Mouse (Mus musculus): ENCODE results near the gene Adnp.

Adnp gene

DNA sequence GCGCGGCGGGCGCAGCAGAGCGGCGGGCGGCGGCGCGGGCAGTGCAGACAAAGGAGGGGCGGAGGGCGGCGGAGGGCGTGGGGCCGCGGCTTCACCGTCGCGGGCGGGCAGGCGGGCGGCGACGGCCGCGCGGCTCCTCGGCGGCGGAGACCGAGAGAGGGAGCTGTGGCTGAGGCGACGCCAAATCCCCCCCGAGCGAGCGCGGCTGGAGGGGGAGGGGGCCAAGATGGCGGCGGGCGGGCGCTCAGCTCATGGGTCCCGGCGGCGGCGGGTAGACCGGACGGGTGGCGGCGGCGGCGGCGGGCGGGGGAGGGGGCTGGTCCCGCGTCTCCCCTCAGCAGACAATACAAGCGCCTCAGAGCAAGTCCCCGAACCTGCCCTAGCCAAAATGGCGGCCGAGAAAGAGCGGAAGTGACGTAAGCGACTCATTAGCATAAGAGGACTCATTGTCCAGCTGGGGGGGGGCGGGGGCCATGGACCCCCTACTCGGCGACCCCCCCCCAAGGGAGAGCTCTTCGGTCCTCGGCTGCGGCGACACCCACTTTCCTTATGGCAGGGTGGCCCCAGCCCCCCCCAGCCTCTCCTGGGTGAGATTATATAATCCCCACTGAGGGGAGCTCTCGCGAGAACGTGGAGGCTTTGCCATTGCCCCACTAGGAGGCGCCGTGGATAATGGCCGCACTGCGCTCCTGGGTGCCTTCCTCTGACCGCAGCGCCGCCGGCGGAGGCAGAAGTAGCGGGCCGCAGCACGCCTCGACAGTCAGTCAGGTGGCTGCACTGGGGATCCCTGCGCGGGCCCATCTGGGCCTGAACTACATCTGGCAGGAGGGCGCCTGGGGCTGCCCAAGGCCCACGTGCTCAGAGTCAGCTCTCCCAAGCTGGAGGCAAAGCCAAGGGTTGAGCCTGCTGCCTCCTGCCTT is at the start of gene Adnp:
TSS of gene Adnp (minus strand) at position 388 of the 920 bp plus-strand sequence.
- DNase-seq = peak; percentile 96 to 97

- no peak for DNase-seq
Observed at GRCm38 (mm10) chr2:168256506-168256905, 49.6 kb upstream of the Adnp start.

GRCm38 (mm10) chr2:168253822-168254221 is 46.9 kb upstream of the Adnp start:
- peak; percentile 68 to 69 for DNase-seq

- peak; percentile 73 to 81 for DNase-seq
Observed at GRCm38 (mm10) chr2:168252639-168253292, 45.9 kb upstream of the Adnp start.

GRCm38 (mm10) chr2:168250270-168250669 is 43.4 kb upstream of the Adnp start:
- peak; percentile 95 to 99 for DNase-seq

GRCm38 (mm10) chr2:168248856-168249245 is 41.9 kb upstream of the Adnp start:
- DNase-seq = peak; percentile 74 to 75

GRCm38 (mm10) chr2:168248167-168248855 is 41.4 kb upstream of the Adnp start:
- peak; percentile 72 to 85 for DNase-seq

GRCm38 (mm10) chr2:168245571-168245970 is 38.7 kb upstream of the Adnp start:
- DNase-seq = no peak

DNA sequence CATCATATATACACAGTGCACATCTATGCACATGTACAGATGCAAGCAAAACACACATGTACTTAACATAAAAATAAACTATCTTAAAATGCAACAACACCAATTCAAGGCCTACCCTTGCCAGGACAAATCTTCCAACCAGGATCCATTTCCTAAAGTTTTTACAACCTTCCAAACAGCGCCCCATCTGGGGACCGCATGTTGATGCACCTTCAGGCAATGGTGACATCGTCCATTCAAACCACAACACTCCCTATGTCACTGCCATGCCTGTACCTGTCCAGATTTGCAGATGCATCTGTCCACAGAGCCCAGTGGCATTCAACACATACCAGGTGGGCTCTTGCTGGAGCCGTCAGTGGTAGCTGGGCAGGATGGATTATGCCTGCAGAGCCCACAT is 36.4 kb upstream of the Adnp start:
- no peak for DNase-seq

- no peak for DNase-seq
Observed at GRCm38 (mm10) chr2:168242841-168243240, 35.9 kb upstream of the Adnp start.

DNA sequence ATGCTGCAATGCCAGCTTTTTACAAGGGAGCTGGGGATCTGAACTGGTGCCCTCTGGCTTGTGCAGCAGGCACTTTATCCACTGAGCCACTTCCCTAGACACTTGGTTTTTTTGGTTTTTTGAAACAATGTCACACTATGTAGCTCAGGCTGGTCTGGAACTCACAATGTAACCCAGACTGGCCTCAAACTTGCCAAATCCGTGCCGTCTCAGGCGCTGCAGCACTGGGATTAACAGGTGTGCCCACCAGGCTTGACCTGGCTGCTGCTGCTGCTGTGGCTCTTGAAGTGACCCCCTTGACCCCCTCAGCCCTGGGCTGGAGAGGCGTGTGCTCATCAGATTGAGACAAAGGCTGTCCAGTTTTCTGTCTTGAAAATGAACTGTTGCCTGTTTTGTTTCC is 31.4 kb upstream of the Adnp start:
- no peak for DNase-seq

DNA sequence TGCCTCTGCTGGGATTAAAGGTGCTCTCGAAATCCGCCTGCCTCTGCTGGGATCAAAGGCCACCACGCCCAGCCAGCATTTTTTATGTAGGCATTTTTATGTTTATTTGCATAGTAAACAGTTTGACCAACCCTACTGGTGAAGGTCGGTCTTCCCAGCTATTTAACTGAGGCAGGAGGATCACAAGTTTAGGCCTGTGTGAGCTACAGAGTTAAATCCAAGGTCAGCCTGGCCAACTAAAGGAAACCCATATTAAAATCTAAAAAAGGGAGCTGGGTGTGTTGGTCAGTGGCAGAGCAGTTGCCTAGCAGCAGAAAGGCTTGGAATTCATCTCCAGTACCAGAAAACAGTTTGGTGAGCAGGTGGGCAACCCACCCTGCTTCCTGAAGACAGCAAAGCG is 26.4 kb upstream of the Adnp start:
- no peak for DNase-seq

DNA sequence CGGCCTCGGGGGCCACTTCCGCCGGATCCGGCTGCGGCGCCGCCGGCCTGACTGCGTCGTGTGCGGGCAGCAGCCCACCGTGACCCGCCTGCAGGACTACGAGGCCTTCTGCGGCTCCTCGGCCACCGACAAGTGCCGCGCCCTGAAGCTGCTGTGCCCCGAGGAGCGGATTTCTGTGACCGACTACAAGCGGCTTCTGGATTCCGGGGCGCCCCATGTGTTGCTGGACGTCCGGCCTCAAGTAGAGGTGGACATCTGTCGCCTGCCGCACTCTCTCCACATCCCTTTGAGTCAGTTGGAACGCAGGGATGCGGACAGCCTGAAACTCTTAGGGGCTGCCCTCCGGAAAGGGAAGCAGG is 24.5 kb upstream of the Adnp start:
- no peak for DNase-seq

- DNase-seq = peak; percentile 52 to 69
Observed at GRCm38 (mm10) chr2:168230773-168231470, 24.0 kb upstream of the Adnp start.

GRCm38 (mm10) chr2:168230026-168230728 is 23.3 kb upstream of the Adnp start, which contains the start of the genes Gm20716, Dpm1 and Mocs3:
TSS of gene Gm20716 (minus strand) at chr2:168230364.
TSS of gene Dpm1 (minus strand) at chr2:168230591.
TSS of gene Mocs3 (plus strand) at chr2:168230622.
- DNase-seq = peak; percentile 87 to 91

DNA sequence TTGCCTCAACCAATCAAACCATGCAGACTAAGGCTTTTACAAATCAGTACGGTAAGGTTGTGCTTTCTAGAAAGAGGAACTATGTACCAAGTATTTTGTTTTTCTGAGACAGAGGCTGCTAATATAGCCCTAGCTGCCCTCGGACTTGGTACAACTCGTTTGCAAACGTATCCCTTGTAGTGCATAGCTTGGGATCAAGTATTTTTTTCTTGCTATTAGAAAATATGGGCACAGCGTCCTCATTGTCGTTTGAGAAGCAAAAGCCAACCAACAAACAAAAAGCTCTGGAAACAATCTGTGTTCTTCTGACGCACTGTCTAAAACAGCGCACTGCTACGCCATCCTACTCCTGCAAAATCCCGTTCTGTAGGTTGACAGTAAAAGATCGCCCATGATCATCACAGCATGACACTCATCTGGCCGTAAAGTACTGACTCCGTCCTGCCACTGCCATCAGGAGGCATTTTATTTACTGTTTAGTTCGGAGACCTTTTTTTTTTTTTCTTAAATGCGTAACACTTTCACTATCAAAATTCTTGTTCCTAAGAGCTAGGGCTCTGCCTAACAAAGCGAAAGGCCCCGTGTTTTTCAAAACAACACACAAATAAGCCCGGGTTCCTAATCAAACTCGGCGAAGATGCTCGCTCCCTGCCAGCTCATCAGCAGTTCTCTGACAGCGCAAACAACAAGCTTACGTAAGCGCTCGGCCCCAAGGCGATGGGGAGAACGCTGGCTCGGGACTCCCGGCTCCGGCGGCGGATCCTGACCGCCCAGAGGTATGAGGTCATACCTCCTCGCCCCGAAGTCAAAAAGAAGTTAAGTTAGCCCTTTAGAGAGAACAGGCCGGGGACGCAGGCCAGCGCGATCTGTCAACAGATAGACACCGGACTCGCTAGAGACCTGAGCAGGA is 22.5 kb upstream of the Adnp start:
- DNase-seq = no peak

- DNase-seq = no peak
Observed at GRCm38 (mm10) chr2:168223326-168223725, 16.4 kb upstream of the Adnp start.

GRCm38 (mm10) chr2:168213788-168214397 is 7.0 kb upstream of the Adnp start:
- DNase-seq = no peak

DNA sequence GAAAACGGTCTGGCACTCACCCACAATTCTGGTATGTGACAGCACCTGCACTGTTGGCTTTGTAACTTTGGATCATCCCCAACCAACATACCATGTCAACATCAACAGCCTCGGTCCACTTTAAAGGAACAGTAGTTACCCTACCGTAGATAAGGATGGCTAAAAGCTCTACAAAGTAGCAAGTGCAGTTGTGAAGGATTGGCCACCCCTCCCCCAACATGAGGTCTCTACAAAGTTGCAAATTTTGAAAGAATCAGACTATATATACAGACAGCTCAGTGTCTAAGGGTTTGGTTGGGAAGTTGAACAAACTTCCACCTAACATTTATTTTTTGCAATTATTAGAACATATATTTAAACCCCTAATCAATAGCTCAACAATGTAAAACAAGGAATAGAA is 971 bp upstream of the Adnp start:
- DNase-seq = peak in 1 of 2 experiments; percentile 35
